Mouse (Mus musculus) ES-Bruce4 (cell line): ENCODE measurements around the gene Tsc22d4.

ENCODE experiments used
- CTCF ChIP-seq: IDR thresholded peaks from one replicate; pipeline ENCODE4 v1.8.1; 2011; ENCODE audit warnings: low read depth, low read length
- POLR2A ChIP-seq: IDR thresholded peaks from one replicate; pipeline ENCODE4 v1.8.1; 2011; ENCODE audit warnings: low read length; ENCODE audit not compliant: insufficient read depth

GRCm38 (mm10) chr5:137751221-137751887 lies 5.8 kb downstream of the Tsc22d4 start:
- no peak for TF ChIP-seq POLR2A
- TF ChIP-seq CTCF = no peak
